ENCODE assay signal across 9 mouse cellular contexts in the genomic region with DNA sequence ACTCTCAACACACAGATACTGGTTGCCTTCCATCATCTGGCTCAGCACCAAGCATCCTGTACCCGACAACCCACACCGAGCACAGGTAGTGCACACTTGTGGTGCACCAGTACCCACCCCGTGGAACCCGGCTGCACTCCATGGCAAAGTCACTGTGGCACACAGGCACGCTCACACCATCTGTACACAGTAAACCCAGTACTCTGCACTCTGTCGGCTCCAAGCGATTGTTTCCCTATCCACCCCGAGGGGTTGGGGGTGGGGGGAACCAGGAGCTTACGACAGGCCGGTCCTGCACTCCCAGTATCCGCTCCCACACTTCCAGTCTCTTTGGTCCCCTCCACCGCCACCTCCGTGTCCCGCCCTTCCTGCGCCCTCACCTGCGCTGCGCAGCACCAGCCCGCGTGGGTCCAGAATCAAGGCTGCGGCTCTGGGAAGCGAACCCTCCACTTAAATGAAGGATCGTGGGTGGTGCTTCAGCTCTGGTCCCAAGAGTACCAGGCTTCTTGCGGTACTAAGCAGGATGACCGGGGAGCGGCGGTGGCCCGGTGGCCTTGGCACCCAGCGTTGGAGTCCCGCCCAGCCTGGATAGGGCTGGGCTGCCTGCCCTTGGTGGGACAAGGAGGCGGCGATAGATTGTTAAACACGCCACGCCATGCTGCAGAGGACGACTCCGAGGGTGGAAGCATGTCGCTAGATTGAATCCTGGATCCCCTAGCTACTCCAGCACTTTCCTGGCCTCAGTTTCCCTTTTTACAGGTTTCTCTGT. TPM values are rescaled to one million over a fixed set of nuclear protein-coding genes. Genes with fewer than 3 reads are reported as not detected.
DNase-seq lines count a peak whose midpoint lies in the region; ATAC-seq and TF ChIP-seq lines count a peak whose summit lies in the region.
"Had no signal": no experiment of that assay in that cellular context is flagged by ENCODE, and none has a peak within 500 bp of the region (broad histone marks: within the 10 kb centered on the region; RNA-seq: fewer than 3 reads in every experiment).

P2ry6 (minus strand) TSS at position 515 of the 769 bp plus-strand sequence.

- no peak within 1 kb of the TSS for H3K27ac ChIP-seq in left cerebral cortex, adult 2 months
- no peak within 1 kb of the TSS for H3K27ac ChIP-seq in bone marrow macrophage, adult 2 months (ENCODE audit: insufficient read depth, low read depth, low read length)
- H3K27ac ChIP-seq in liver, postnatal 0 days (ENCODE audit: low read depth): no peak within 1 kb of the TSS
- peak within 1 kb of the TSS; percentile 34; the same call in 1 of the 2 replicates for H3K27ac ChIP-seq in small intestine, adult 2 months (ENCODE audit: insufficient read depth, low read depth, low read length)

- H3K27me3 ChIP-seq in liver, postnatal 0 days (ENCODE audit: insufficient read depth, low read length): peaks cover 26% of the 10 kb centered on the region
- H3K27me3 ChIP-seq in small intestine, adult 2 months (ENCODE audit: control insufficient read depth, insufficient read depth, low read length): no peaks in the 10 kb centered on the region

- TF ChIP-seq POLR2A in bone marrow macrophage, adult 2 months (IDR thresholded peaks at IDR 0.05; ENCODE audit: borderline replicate concordance, low read depth, low read length): no peak
- no peak for TF ChIP-seq POLR2A in small intestine, adult 2 months (IDR thresholded peaks at IDR 0.05; ENCODE audit: low read depth, low read length)

- no peaks in the 10 kb centered on the region for H3K36me3 ChIP-seq in liver, postnatal 0 days (replicated peaks; ENCODE audit: insufficient read depth, low read length)
- no peaks in the 10 kb centered on the region for H3K36me3 ChIP-seq in small intestine, adult 2 months (ENCODE audit: control insufficient read depth, insufficient read depth, low read length)

- no peak for TF ChIP-seq CTCF in left cerebral cortex, adult 2 months (IDR thresholded peaks at IDR 0.05)
- TF ChIP-seq CTCF in bone marrow macrophage, adult 2 months (IDR thresholded peaks at IDR 0.05; ENCODE audit: low read depth, low read length): no peak
- TF ChIP-seq CTCF in liver, postnatal 0 days (IDR thresholded peaks at IDR 0.05; ENCODE audit: low read depth): no peak
- no peak for TF ChIP-seq CTCF in small intestine, adult 2 months (IDR thresholded peaks at IDR 0.05; ENCODE audit: extremely low read depth, insufficient read length, insufficient replicate concordance, low read depth, low read length)

- 13% methylated on average over 36 of the region's 36 CpGs for WGBS in liver, postnatal 0 days (ENCODE audit: insufficient replicate concordance)
- 8% methylated on average over 36 of the region's 36 CpGs for WGBS in small intestine, adult 2 months

- intact Hi-C loops in left cerebral cortex, postnatal 4 days (cut with DNase I): no loop called here
- intact Hi-C loops in left cerebral cortex, adult 2 months (cut with DNase I): no loop called here
- intact Hi-C loops in heart, postnatal 10 days (cut with DNase I): no loop called here

- H3K9me3 ChIP-seq in liver, postnatal 0 days (ENCODE audit: low read length): no peaks in the 10 kb centered on the region

- H3K9ac ChIP-seq in liver, postnatal 0 days (replicated peaks): no peak within 1 kb of the TSS

- no peak for ATAC-seq in liver, postnatal 0 days

- H3K4me2 ChIP-seq in liver, postnatal 0 days (ENCODE audit: low read depth, low read length): peak within 1 kb of the TSS; percentile 61

- DNase-seq in left cerebral cortex, postnatal 4 days: peak; percentile 53
- no peak for DNase-seq in left cerebral cortex, adult 2 months (ENCODE audit: extremely low spot score in 1 of 2, low spot score in 2 of 2)
- peak; percentile 64 to 72 for DNase-seq in heart, postnatal 10 days
- no peak for DNase-seq in liver, postnatal 0 days
- no peak for DNase-seq in cerebellum, adult 9-10 months
- DNase-seq in c-Kit-positive CD71-positive TER-119-positive erythroid progenitor cells, embryonic 14.5 days (ENCODE audit: low spot score): no peak

- no peak within 1 kb of the TSS for H3K4me3 ChIP-seq in left cerebral cortex, adult 2 months
- H3K4me3 ChIP-seq in bone marrow macrophage, adult 2 months (ENCODE audit: insufficient read depth, low read length): no peak within 1 kb of the TSS
- peak within 1 kb of the TSS; percentile 29 for H3K4me3 ChIP-seq in liver, postnatal 0 days (ENCODE audit: low read depth, low read length)
- H3K4me3 ChIP-seq in small intestine, adult 2 months (ENCODE audit: low read depth, low read length): peak within 1 kb of the TSS; percentile 68

- no peak for TF ChIP-seq EP300 in liver, postnatal 0 days (IDR thresholded peaks at IDR 0.05; ENCODE audit: low read depth)

- peaks cover 15% of the 10 kb centered on the region for H3K4me1 ChIP-seq in bone marrow macrophage, adult 2 months (ENCODE audit: control insufficient read depth, insufficient read depth, low read length)
- H3K4me1 ChIP-seq in liver, postnatal 0 days (ENCODE audit: insufficient read depth): peaks cover 8% of the 10 kb centered on the region
- H3K4me1 ChIP-seq in small intestine, adult 2 months (ENCODE audit: control insufficient read depth, insufficient read depth, insufficient read length, low read length): peaks cover 18% of the 10 kb centered on the region

RNA-seq across cellular contexts. Expression of gene P2ry6, which starts in this region (rescaled TPM):
- total RNA-seq in left cerebral cortex, postnatal 4 days (2021): 1 to 10 TPM; 2.0 to 2.5 TPM
- total RNA-seq in left cerebral cortex, adult 2 months (2021): 1 to 10 TPM; 2.3 to 4.0 TPM
- 387 and 402 TPM in 2 replicates for polyA plus RNA-seq in bone marrow macrophage, adult 2 months (2012; ENCODE audit: insufficient read depth, insufficient read length, missing spikeins)
- 1 to 10 TPM; 3.7 to 3.9 TPM for total RNA-seq in heart, postnatal 10 days (2021)
- polyA plus RNA-seq in liver, postnatal 0 days (2015; fragmentation: Nextera tagmentation; extraction: Ambion mirVana): 5.3 and 6.0 TPM in 2 replicates
- polyA plus RNA-seq in small intestine, adult 2 months (2012; rRNA removed): 19.4 and 27.8 TPM in 2 replicates
- total RNA-seq: hematopoietic stem cell, adult 5-6 weeks had no signal

Comparison
In these comparisons a context has a peak if more than half of its experiments do, and no peak if none do; other contexts are left out.
1. RNA of gene P2ry6 (polyA plus RNA-seq): 387 to 402 TPM in bone marrow macrophage, adult 2 months; 19.4 to 27.8 TPM in small intestine, adult 2 months and 5.3 to 6.0 TPM in liver, postnatal 0 days; every median in the first group is over 10 times any median in the second.
2. DNase-seq: peak in left cerebral cortex, postnatal 4 days (single experiment) and heart, postnatal 10 days (2 of 2); none in left cerebral cortex, adult 2 months (0 of 2), liver, postnatal 0 days (single experiment), cerebellum, adult 9-10 months (single experiment) and c-Kit-positive CD71-positive TER-119-positive erythroid progenitor cells, embryonic 14.5 days (single experiment).
3. H3K4me3 ChIP-seq: peak in liver, postnatal 0 days (single experiment) and small intestine, adult 2 months (single experiment); none in left cerebral cortex, adult 2 months (single experiment) and bone marrow macrophage, adult 2 months (single experiment).